Mouse (Mus musculus) left cerebral cortex, adult 2 months (tissue): ENCODE data around the gene Lysmd3. TPM values are rescaled to one million over a fixed set of nuclear protein-coding genes. Genes with fewer than 3 reads are reported as not detected.

Experiments used
- DNase-seq, 2 experiments: peaks; one replicate each; pipeline ENCODE4 v3.0.0; 2021 to 2022; ENCODE audit warnings: low spot score in 2 of 2, mixed read lengths in 1 of 2; ENCODE audit errors: extremely low spot score in 1 of 2
- H3K27ac ChIP-seq: fragments of 200-600 bp; 2 replicates; pipeline ENCODE4 v1.8.1; 2022
- H3K4me3 ChIP-seq: fragments of 200-600 bp; 2 replicates; pipeline ENCODE4 v1.8.1; 2022
- CTCF ChIP-seq: fragments of 200-600 bp; IDR thresholded peaks from 2 replicates; pipeline ENCODE4 v1.8.1; 2022; ENCODE audit warnings: antibody characterized with exemption, mild to moderate bottlenecking, moderate library complexity
- intact Hi-C: fragments of 180-260 bp; cut with DNase I; formaldehyde crosslinking; loops from one replicate; pipeline ENCODE4 v1.15.1; 2025
- total RNA-seq, 2 experiments: library from RNA; stranded (reverse); gene quantifications; 2 replicates each; pipeline ENCODE4 v1.2.3; 2021

Gene Lysmd3
- total RNA-seq, 2 experiments from 2014 or later, result 12.1 TPM

DNA sequence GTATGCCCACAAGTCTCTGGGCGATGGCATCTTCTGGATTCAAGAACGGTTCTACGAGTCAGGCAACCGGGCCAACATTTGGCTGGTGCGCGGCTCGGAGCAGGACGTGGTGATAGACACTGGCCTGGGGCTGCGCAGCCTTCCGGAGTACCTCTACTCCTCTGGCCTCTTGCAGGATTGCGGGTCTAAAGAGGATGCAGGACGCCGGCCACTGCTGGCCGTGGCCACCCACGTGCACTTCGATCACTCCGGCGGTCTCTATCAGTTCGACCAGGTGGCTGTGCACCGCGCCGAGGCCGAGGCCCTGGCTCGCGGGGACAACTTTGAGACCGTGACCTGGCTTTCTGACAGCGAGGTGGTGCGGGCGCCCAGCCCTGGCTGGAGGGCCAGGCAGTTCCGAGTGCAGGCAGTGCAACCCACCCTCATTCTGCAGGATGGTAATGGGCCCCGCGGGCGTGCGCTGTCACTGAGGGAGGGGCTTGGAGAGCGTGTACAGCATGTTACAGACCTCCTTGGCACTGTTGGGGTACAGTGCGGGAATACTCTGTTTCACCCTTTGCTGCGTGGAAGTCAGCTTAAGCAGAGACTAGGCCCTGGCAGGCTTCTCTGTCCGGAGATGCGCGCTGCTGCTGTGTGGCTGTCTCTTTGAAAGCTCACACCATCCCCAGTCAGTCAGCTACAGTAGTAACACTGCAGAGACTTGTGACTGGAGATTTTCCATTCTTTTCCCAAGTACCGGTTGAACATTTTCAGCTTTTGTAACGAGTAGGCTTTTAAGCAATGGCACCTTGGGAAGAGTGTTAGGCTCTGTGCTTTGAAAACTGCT is 54.3 kb downstream of the Lysmd3 start:
- Histone ChIP-seq H3K27ac (peak overlapping the region; percentile 98), H3K4me3 (peak overlapping the region; percentile 87)
- no peak for TF ChIP-seq CTCF
- intact Hi-C loops, result loop anchor here (5.0 kb wide), 1 partner anchor 51 kb away; no protein-coding TSS in a partner anchor
- DNase-seq, result peak in 1 of 2 experiments; percentile 46

DNA sequence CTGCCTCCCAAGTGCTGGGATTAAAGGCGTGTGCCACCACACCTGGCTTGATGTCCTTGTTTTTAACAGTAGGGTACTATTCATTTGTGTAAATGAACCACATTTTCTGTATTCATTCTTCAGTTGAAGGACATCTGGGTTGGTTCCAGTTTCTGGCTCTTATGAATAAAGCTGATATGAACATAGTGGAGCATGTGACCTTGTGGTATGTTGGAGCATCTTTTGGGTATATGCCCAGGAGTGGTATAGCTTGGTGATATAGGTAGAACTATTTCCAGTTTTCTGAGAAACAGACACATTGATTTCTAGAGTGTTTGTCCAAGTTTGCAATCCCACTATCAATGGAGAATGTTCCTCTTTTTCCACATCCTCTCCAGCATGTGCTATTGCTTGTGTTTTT is 56.4 kb downstream of the Lysmd3 start:
- no peak for DNase-seq
- H3K27ac ChIP-seq, result no peak overlapping the region
- TF ChIP-seq CTCF, result no peak
- H3K4me3 ChIP-seq, result no peak overlapping the region
- intact Hi-C loops, result loop anchor here (5.0 kb wide), 1 partner anchor 48 kb away; no protein-coding TSS in a partner anchor

Other genes starting within 250 kb of the Lysmd3 start
- 1 to 10 TPM; 1.4 to 1.6 TPM for gene Adgrv1, start 24.5 kb upstream of the Lysmd3 start, total RNA-seq
- gene Polr3g, start 53.4 kb downstream of the Lysmd3 start, total RNA-seq, result 1 to 10 TPM; 2.9 to 5.3 TPM
- gene Mblac2, start 53.7 kb downstream of the Lysmd3 start, total RNA-seq, result 10 to 100 TPM; 19.5 to 21.7 TPM
- 100 to 1,000 TPM; 110 to 118 TPM for gene Cetn3, start 125.4 kb downstream of the Lysmd3 start, total RNA-seq